Mouse (Mus musculus): ENCODE data around the gene H2-Ab1. TPM values are rescaled to one million over a fixed set of nuclear protein-coding genes. Genes with fewer than 3 reads are reported as not detected.
"Not testable (repeated sequence)": the region's sequence is repeated elsewhere in the genome, so short reads cannot be mapped to it uniquely, and the experiment has no call there.

Gene H2-Ab1
- polyA plus RNA-seq, 1 experiment from 2014 or later = 13.5 TPM

DNA sequence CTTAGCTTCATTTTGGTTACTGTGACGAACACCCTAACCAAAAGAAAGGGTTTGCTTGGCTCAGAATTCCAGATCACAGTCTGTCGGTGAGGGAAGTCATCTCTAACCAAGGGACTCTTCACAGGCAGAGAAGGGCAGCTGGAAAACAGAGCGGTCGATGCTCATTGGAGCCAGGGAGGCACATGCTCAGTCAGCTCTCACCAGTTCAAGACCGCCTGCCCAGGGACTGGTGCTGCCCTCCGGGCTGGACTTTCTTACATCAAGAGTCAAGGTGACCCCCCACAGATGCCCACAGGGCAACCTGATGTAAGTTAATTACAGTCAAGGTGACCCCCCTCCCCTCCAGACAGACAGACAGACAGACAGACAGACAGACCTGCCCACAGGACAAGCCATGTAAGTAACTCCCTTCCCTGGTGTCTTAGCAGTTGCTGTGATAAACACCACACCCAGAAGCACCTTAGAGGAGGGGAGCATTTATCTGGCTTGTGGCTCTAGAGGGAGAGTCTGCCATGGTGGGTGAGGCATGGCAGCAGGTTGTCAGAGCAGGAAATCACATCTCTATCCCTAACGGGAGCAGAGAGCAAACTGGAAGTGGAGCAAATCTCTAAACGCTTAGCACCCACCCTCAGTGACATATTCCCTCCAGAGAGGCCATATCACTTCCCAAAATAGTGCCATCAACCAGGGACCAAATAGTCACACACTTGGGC is 40.1 kb upstream of the H2-Ab1 start:
- Histone ChIP-seq H3K36me3 (ENCODE audit: control insufficient read depth, insufficient read depth, low read length) (no peaks in the 10 kb centered on the region), H3K27me3 (ENCODE audit: control insufficient read depth, insufficient read depth, low read length) (peaks cover 32% of the 10 kb centered on the region), H3K4me2 (no peak overlapping the region), H3K9me3 (replicated peaks; ENCODE audit: control insufficient read depth, low read length) (0 out of 2 replicates have a peak, but pooled peaks cover 2% of the 10 kb centered on the region), H3K4me3 (ENCODE audit: low read depth, low read length) (no peak overlapping the region), H3K4me1 (ENCODE audit: control insufficient read depth, insufficient read depth, low read length) (no peaks in the 10 kb centered on the region), H3K27ac (ENCODE audit: low read depth, low read length) (no peak overlapping the region), H3K9ac (ENCODE audit: low read depth, low read length) (no peak overlapping the region)
- WGBS (ENCODE audit: insufficient replicate concordance) = 76% methylated on average over 8 of the region's 8 CpGs
- ATAC-seq (replicated peaks; ENCODE audit: insufficient number of reproducible peaks, low FRiP score, low TSS enrichment) = no peak

DNA sequence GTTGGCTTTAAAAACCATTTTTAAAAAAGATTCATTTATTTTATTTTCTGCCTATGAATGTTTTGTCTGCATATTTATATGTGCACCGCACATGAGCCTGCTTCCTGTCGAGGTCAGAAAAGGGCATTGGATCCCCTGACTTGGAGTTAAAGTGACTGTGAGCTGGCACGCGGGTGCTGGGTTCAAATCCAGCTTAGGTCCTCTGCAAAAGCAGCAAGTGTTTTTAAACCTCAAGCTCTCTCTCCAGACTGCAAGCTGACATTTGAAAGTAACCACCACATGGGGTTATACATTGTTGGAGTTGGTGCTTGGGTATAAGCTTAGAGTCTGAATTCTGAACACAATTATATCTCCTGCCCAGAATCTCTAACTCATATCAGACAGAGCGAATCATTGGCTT is 39.5 kb upstream of the H2-Ab1 start:
- H3K27ac ChIP-seq (ENCODE audit: low read depth, low read length) = no peak overlapping the region
- no peak overlapping the region for H3K4me2 ChIP-seq
- H3K27me3 ChIP-seq (ENCODE audit: control insufficient read depth, insufficient read depth, low read length) = peaks cover 26% of the 10 kb centered on the region
- H3K9ac ChIP-seq (ENCODE audit: low read depth, low read length) = no peak overlapping the region
- H3K9me3 ChIP-seq (replicated peaks; ENCODE audit: control insufficient read depth, low read length) = 0 out of 2 replicates have a peak, but pooled peaks cover 2% of the 10 kb centered on the region
- no peaks in the 10 kb centered on the region for H3K4me1 ChIP-seq (ENCODE audit: control insufficient read depth, insufficient read depth, low read length)
- WGBS (ENCODE audit: insufficient replicate concordance) = 84% methylated on average over 5 of the region's 5 CpGs
- ATAC-seq (replicated peaks; ENCODE audit: insufficient number of reproducible peaks, low FRiP score, low TSS enrichment) = no peak
- no peaks in the 10 kb centered on the region for H3K36me3 ChIP-seq (ENCODE audit: control insufficient read depth, insufficient read depth, low read length)
- H3K4me3 ChIP-seq (ENCODE audit: low read depth, low read length) = no peak overlapping the region

DNA sequence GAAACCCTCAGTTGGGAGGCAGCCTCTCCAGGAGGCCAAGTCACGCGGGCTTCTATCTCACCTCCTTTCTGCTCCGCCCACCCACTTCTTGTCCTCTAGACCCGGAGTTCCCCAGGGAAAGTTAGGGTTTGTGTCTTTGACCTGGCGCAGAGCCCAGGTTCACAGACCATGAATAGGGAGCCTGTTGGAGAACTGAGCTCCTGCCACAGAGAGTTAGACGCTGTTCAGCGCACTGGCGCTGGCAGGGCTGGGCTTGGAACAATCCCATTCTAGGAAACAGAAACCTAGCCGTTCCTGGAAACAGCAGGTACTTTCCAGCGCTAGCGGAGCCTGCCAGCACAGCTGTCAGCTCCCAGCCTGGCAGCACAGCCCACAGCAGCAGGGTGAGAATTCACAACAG is 38.8 kb upstream of the H2-Ab1 start:
- Histone ChIP-seq H3K27ac (ENCODE audit: low read depth, low read length) (no peak overlapping the region), H3K9me3 (replicated peaks; ENCODE audit: control insufficient read depth, low read length) (0 out of 2 replicates have a peak, but pooled peaks cover 2% of the 10 kb centered on the region), H3K4me3 (ENCODE audit: low read depth, low read length) (no peak overlapping the region), H3K4me1 (ENCODE audit: control insufficient read depth, insufficient read depth, low read length) (no peaks in the 10 kb centered on the region), H3K9ac (ENCODE audit: low read depth, low read length) (no peak overlapping the region), H3K4me2 (no peak overlapping the region), H3K27me3 (ENCODE audit: control insufficient read depth, insufficient read depth, low read length) (peaks cover 19% of the 10 kb centered on the region), H3K36me3 (ENCODE audit: control insufficient read depth, insufficient read depth, low read length) (no peaks in the 10 kb centered on the region)
- ATAC-seq (replicated peaks; ENCODE audit: insufficient number of reproducible peaks, low FRiP score, low TSS enrichment) = no peak
- WGBS (ENCODE audit: insufficient replicate concordance) = 85% methylated on average over 11 of the region's 11 CpGs

DNA sequence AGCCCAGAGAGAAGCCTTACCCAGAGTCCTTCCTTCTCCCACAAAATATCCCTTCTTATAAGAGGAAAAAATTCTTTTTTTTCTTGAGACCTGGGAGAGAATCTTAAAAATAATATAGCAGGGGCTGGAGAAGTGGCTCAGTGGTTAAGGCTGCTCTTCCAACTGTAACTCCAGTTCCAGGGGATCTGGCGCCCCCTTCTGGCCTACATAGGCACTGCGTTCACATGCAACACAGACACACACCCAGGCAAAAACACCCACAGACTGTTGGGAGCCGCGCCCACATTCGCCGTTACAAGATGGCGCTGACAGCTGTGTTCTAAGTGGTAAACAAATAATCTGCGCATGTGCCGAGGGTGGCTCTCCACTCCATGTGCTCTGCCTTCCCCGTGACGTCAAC is 38.4 kb upstream of the H2-Ab1 start:
- not testable (repeated sequence) for H3K27ac ChIP-seq (ENCODE audit: low read depth, low read length); H3K4me3 ChIP-seq (ENCODE audit: low read depth, low read length); ATAC-seq (replicated peaks; ENCODE audit: insufficient number of reproducible peaks, low FRiP score, low TSS enrichment); H3K4me1 ChIP-seq (ENCODE audit: control insufficient read depth, insufficient read depth, low read length); H3K9ac ChIP-seq (ENCODE audit: low read depth, low read length); H3K9me3 ChIP-seq (replicated peaks; ENCODE audit: control insufficient read depth, low read length); H3K36me3 ChIP-seq (ENCODE audit: control insufficient read depth, insufficient read depth, low read length); H3K4me2 ChIP-seq
- peaks cover 15% of the 10 kb centered on the region for H3K27me3 ChIP-seq (ENCODE audit: control insufficient read depth, insufficient read depth, low read length)
- 84% methylated on average over 7 of the region's 11 CpGs for WGBS (ENCODE audit: insufficient replicate concordance)

DNA sequence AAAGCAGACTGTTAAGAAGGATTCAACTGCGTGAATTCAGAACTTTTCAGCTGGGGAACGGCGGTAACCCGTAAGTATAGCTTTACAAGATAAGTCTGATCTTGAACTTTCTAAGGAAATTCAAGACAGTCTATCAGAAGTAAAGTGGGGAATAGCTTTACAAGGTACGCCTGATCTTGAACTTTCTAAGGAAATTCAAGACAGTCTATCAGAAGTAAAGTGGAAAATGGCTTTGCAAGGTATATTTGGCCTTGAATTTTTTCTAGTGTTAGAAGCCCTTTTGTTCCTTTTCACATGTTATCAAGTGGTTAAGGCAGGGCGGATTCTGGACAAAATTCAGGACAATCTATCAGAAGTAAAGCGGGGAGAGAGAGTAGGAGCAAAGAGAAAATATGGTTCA is 37.7 kb upstream of the H2-Ab1 start:
- not testable (repeated sequence) for ATAC-seq (replicated peaks; ENCODE audit: insufficient number of reproducible peaks, low FRiP score, low TSS enrichment); H3K27me3 ChIP-seq (ENCODE audit: control insufficient read depth, insufficient read depth, low read length); H3K9ac ChIP-seq (ENCODE audit: low read depth, low read length); H3K9me3 ChIP-seq (replicated peaks; ENCODE audit: control insufficient read depth, low read length); H3K4me2 ChIP-seq; H3K4me3 ChIP-seq (ENCODE audit: low read depth, low read length); H3K27ac ChIP-seq (ENCODE audit: low read depth, low read length); H3K36me3 ChIP-seq (ENCODE audit: control insufficient read depth, insufficient read depth, low read length); H3K4me1 ChIP-seq (ENCODE audit: control insufficient read depth, insufficient read depth, low read length)
- 100% methylated on average over 3 of the region's 7 CpGs for WGBS (ENCODE audit: insufficient replicate concordance)

DNA sequence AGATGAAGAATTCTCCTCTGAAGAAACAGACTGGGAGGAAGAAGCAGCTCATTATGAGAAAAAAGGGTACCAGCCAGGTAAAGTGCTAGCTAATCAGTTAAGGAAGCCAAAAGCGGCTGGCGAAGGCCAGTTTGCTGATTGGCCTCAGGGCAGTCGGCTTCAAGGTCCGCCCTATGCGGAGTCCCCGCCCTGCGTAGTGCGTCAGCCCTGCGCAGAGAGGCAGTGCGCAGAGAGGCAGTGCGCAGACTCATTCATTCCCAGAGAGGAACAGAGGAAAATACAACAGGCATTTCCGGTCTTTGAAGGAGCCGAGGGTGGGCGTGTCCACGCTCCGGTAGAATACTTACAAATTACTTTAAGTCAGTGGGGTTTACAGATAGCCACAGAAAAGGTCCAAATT is 37.1 kb upstream of the H2-Ab1 start:
- not testable (repeated sequence) for H3K27me3 ChIP-seq (ENCODE audit: control insufficient read depth, insufficient read depth, low read length); ATAC-seq (replicated peaks; ENCODE audit: insufficient number of reproducible peaks, low FRiP score, low TSS enrichment); H3K9me3 ChIP-seq (replicated peaks; ENCODE audit: control insufficient read depth, low read length); H3K4me1 ChIP-seq (ENCODE audit: control insufficient read depth, insufficient read depth, low read length); H3K4me2 ChIP-seq; H3K36me3 ChIP-seq (ENCODE audit: control insufficient read depth, insufficient read depth, low read length); H3K4me3 ChIP-seq (ENCODE audit: low read depth, low read length); H3K27ac ChIP-seq (ENCODE audit: low read depth, low read length); H3K9ac ChIP-seq (ENCODE audit: low read depth, low read length)
- WGBS (ENCODE audit: insufficient replicate concordance) = no CpG with 5 or more reads among the region's 16 CpGs

DNA sequence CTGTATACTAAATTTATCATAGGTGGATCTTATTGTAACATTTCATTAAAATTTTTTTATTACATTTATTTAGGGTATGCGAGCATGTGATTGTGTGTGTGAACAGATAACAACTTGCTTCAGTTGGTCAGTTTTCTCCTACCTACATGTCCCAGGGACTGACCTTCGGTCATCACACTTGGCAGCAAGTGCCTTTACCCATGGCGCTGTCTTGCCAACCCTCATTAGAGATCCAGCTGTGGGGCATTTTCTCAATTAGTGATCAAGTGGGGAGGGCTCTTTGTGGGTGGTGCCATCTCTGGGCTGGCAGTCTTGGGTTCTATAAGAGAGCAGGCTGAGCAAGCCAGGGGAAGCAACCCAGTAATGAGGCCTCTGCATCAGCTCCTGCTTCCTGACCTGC is 32.7 kb upstream of the H2-Ab1 start:
- H3K9ac ChIP-seq (ENCODE audit: low read depth, low read length) = no peak overlapping the region
- no peak overlapping the region for H3K4me2 ChIP-seq
- 83% methylated on average over 3 of the region's 3 CpGs for WGBS (ENCODE audit: insufficient replicate concordance)
- no peak for ATAC-seq (replicated peaks; ENCODE audit: insufficient number of reproducible peaks, low FRiP score, low TSS enrichment)
- peaks cover 4% of the 10 kb centered on the region; the same call in 1 of the 2 replicates for H3K9me3 ChIP-seq (replicated peaks; ENCODE audit: control insufficient read depth, low read length)
- no peak overlapping the region for H3K27ac ChIP-seq (ENCODE audit: low read depth, low read length)
- no peak overlapping the region for H3K4me3 ChIP-seq (ENCODE audit: low read depth, low read length)
- H3K36me3 ChIP-seq (ENCODE audit: control insufficient read depth, insufficient read depth, low read length) = no peaks in the 10 kb centered on the region
- H3K27me3 ChIP-seq (ENCODE audit: control insufficient read depth, insufficient read depth, low read length) = no peaks in the 10 kb centered on the region
- no peaks in the 10 kb centered on the region for H3K4me1 ChIP-seq (ENCODE audit: control insufficient read depth, insufficient read depth, low read length)

DNA sequence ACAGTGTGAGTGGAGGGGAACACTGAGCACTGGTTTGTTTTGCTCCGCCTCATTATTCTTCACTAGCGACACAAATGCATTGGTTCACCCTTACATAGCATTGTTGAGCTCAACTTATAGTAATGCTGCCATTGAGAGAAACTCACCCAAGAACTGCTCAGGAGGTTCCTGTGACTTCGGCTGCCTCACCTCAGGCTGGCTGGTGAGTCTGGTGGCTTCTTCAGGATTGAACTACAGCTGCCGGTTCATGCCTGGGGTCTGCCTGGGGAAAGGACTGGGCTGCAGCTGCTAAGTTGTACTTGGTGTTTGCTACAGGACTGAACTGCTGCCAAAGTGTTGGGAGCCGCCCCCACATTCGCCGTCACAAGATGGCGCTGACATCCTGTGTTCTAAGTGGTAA is 32.1 kb upstream of the H2-Ab1 start:
- no peak for ATAC-seq (replicated peaks; ENCODE audit: insufficient number of reproducible peaks, low FRiP score, low TSS enrichment)
- no peak overlapping the region for H3K4me3 ChIP-seq (ENCODE audit: low read depth, low read length)
- no peaks in the 10 kb centered on the region for H3K36me3 ChIP-seq (ENCODE audit: control insufficient read depth, insufficient read depth, low read length)
- no peak overlapping the region for H3K9ac ChIP-seq (ENCODE audit: low read depth, low read length)
- WGBS (ENCODE audit: insufficient replicate concordance) = 89% methylated on average over 8 of the region's 8 CpGs
- no peak overlapping the region for H3K27ac ChIP-seq (ENCODE audit: low read depth, low read length)
- H3K4me2 ChIP-seq = no peak overlapping the region
- H3K4me1 ChIP-seq (ENCODE audit: control insufficient read depth, insufficient read depth, low read length) = no peaks in the 10 kb centered on the region
- peaks cover 4% of the 10 kb centered on the region; the same call in 1 of the 2 replicates for H3K9me3 ChIP-seq (replicated peaks; ENCODE audit: control insufficient read depth, low read length)
- no peaks in the 10 kb centered on the region for H3K27me3 ChIP-seq (ENCODE audit: control insufficient read depth, insufficient read depth, low read length)

DNA sequence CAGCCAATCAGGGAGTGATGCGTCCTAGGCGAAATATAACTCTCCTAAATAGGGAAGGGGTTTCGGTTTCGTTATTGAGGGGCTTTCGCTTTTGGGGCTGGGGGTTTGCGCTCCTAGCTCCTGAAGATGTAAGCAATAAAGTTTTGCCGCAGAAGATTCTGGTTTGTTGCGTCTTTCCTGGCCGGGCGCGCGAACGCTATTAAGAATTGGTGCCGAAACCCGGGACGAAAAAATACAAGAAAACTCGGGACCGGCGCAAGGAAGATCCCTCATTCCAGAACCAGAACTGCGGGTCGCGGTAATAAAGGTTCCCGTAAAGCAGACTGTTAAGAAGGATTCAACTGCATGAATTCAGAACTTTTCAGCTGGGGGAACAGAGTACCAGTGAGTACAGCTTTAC is 31.6 kb upstream of the H2-Ab1 start:
- H3K27ac ChIP-seq (ENCODE audit: low read depth, low read length); H3K27me3 ChIP-seq (ENCODE audit: control insufficient read depth, insufficient read depth, low read length); ATAC-seq (replicated peaks; ENCODE audit: insufficient number of reproducible peaks, low FRiP score, low TSS enrichment); H3K4me1 ChIP-seq (ENCODE audit: control insufficient read depth, insufficient read depth, low read length); H3K36me3 ChIP-seq (ENCODE audit: control insufficient read depth, insufficient read depth, low read length); H3K9ac ChIP-seq (ENCODE audit: low read depth, low read length); H3K4me2 ChIP-seq; H3K4me3 ChIP-seq (ENCODE audit: low read depth, low read length); H3K9me3 ChIP-seq (replicated peaks; ENCODE audit: control insufficient read depth, low read length): not testable (repeated sequence)
- WGBS (ENCODE audit: insufficient replicate concordance) = 93% methylated on average over 12 of the region's 23 CpGs

Measured in heart, embryonic 11.5 days (tissue).